Mouse (Mus musculus): Measurements from ENCODE around the gene Syt1. TPM values are rescaled to one million over a fixed set of nuclear protein-coding genes. Genes with fewer than 3 reads are reported as not detected.

Gene Syt1
- total and polyA plus RNA-seq, 3 experiments, result 0.31 to 0.50 TPM; not detected in 1

DNA sequence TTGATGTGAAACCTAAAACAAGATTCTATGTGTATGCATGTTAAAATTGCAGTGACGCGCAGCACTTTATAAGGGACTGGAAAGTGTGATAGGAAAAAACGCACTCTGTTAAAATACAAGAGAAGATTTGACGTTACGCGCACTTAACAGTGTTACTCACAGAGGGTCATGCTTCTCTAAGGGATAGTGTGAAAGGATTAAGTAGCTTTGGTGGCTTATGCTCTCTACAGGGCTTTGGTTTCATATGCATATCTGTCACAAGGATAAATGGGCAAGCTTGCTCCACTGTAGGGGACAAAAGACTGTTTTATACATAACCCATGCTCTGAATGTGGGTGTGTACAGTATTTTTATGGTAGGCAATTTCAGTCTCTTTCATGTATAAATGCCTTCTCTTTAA is 178.5 kb downstream of the Syt1 start:
- 84% methylated on average over 6 of the region's 6 CpGs for WGBS
- no peak for TF ChIP-seq POLR2A (IDR thresholded peaks at IDR 0.05; ENCODE audit: insufficient read depth, low read depth, low read length)
- TF ChIP-seq EP300 (IDR thresholded peaks at IDR 0.05; ENCODE audit: insufficient read depth, low read depth, low read length), result no peak
- no peak for TF ChIP-seq CTCF (IDR thresholded peaks at IDR 0.05)
- Histone ChIP-seq H3K79me2 (replicated peaks; ENCODE audit: control insufficient read depth, insufficient read depth, low read length) (no peaks in the 10 kb centered on the region), H3K9ac (ENCODE audit: low read depth, low read length) (no peak overlapping the region), H3K4me1 (ENCODE audit: control insufficient read depth, insufficient read depth, low read length) (no peaks in the 10 kb centered on the region), H3K27ac (no peak overlapping the region), H3K27me3 (ENCODE audit: control insufficient read depth, insufficient read depth, low read length) (no peaks in the 10 kb centered on the region), H3K36me3 (ENCODE audit: control insufficient read depth, insufficient read depth, low read length) (no peaks in the 10 kb centered on the region), H3K4me3 (no peak overlapping the region)
- intact Hi-C loops (cut with DNase I), result no loop called here
- no peak for DNase-seq

DNA sequence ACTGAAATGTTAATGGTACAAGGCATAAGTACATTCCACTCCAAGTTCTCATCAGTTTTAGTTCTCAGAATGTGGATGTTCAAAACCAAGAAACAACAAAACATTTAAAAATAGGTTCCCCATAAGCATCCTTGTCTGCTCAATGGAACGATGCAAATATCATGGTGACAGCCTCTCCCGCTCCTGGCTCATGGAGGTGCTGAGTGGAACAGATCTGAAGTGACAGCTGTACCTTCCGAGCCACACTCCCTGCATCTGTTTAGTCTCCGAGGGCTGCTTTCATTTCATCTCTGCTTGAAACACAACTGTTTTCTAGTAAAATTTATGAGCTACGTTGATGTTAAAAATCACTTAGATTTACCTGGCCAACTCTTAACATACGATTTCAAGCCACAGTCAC is 179.0 kb downstream of the Syt1 start:
- H3K79me2 ChIP-seq (replicated peaks; ENCODE audit: control insufficient read depth, insufficient read depth, low read length), result no peaks in the 10 kb centered on the region
- no peak for DNase-seq
- intact Hi-C loops (cut with DNase I), result no loop called here
- no peaks in the 10 kb centered on the region for H3K4me1 ChIP-seq (ENCODE audit: control insufficient read depth, insufficient read depth, low read length)
- H3K9ac ChIP-seq (ENCODE audit: low read depth, low read length), result no peak overlapping the region
- no peak overlapping the region for H3K4me3 ChIP-seq
- no peaks in the 10 kb centered on the region for H3K36me3 ChIP-seq (ENCODE audit: control insufficient read depth, insufficient read depth, low read length)
- WGBS, result 57% methylated on average over 6 of the region's 6 CpGs
- H3K27ac ChIP-seq, result no peak overlapping the region
- H3K27me3 ChIP-seq (ENCODE audit: control insufficient read depth, insufficient read depth, low read length), result no peaks in the 10 kb centered on the region
- TF ChIP-seq EP300 (IDR thresholded peaks at IDR 0.05; ENCODE audit: insufficient read depth, low read depth, low read length), result no peak
- TF ChIP-seq CTCF (IDR thresholded peaks at IDR 0.05), result no peak
- TF ChIP-seq POLR2A (IDR thresholded peaks at IDR 0.05; ENCODE audit: insufficient read depth, low read depth, low read length), result no peak

DNA sequence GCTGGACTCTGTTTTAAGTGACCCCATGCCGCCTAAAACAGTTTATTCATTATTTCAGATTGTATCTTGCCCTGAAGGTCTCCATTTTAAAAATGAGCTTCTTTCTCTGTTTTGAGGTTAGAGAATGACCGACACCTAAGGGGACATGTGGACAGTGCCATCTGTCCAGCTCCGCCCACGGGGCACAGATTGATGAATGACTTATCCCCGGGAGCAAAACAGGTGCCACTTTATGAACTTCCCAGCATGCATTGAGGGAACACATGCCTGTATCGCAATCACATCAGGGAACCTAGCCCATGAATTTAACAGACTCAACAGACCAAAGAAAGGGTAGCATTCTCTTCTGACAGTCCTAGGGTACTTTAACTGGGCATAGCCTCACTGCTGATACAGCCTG is 188.5 kb downstream of the Syt1 start:
- WGBS, result 91% methylated on average over 6 of the region's 6 CpGs
- intact Hi-C loops (cut with DNase I), result no loop called here

DNA sequence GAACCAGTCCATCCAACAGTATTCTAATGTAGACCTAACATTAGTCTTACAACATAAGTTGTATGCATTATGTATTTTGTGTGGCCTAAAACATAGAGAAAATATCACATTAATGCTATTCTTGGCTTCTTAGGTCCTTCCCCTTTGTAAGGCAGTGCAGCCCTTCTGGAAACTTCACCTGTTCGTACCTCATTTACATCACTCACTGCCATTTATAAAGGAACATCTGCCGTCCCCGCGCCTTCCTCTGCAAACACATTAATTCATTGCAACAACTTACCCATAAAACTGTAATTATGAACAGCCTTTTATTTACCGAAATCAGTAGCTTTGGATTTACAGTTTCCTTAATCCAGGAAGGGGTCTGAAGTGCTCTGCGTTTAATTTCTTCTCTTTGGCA is 195.4 kb downstream of the Syt1 start:
- 91% methylated on average over 6 of the region's 6 CpGs for WGBS

More for the DNA sequence above, 188.5 kb downstream of the Syt1 start:
- TF ChIP-seq POLR2A (IDR thresholded peaks at IDR 0.05; ENCODE audit: insufficient read depth, low read depth, low read length) (no peak), CTCF (IDR thresholded peaks at IDR 0.05) (no peak), EP300 (IDR thresholded peaks at IDR 0.05; ENCODE audit: insufficient read depth, low read depth, low read length) (no peak)
- Histone ChIP-seq H3K4me1 (ENCODE audit: control insufficient read depth, insufficient read depth, low read length) (no peaks in the 10 kb centered on the region), H3K36me3 (ENCODE audit: control insufficient read depth, insufficient read depth, low read length) (no peaks in the 10 kb centered on the region), H3K79me2 (replicated peaks; ENCODE audit: control insufficient read depth, insufficient read depth, low read length) (no peaks in the 10 kb centered on the region), H3K27ac (no peak overlapping the region), H3K4me3 (no peak overlapping the region), H3K9ac (ENCODE audit: low read depth, low read length) (no peak overlapping the region), H3K27me3 (ENCODE audit: control insufficient read depth, insufficient read depth, low read length) (no peaks in the 10 kb centered on the region)
- no peak for DNase-seq

DNA sequence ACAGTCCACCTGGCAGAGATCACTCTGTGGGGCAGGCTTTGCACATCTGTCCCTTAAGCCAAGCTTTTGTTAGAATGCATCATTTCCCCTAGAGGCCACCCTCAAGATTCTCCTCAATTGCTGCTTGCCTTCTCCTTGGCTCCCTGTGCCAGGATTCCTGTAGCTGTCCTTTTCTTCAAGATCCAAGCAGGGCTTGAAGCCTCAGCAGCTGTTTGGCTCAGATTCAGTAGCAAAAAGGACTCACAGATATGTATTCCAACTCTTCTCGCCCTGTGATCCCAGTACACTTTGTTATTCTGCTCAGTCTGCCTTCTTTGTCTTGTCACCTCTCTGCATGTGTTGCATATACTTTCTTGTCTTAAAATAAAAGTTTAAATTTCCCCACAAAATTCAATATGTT is 206.4 kb downstream of the Syt1 start:
- WGBS, result 45% methylated on average over 1 of the region's 1 CpGs

More for the DNA sequence above, 195.4 kb downstream of the Syt1 start:
- no peaks in the 10 kb centered on the region for H3K36me3 ChIP-seq (ENCODE audit: control insufficient read depth, insufficient read depth, low read length)
- TF ChIP-seq CTCF (IDR thresholded peaks at IDR 0.05) (no peak), POLR2A (IDR thresholded peaks at IDR 0.05; ENCODE audit: insufficient read depth, low read depth, low read length) (no peak), EP300 (IDR thresholded peaks at IDR 0.05; ENCODE audit: insufficient read depth, low read depth, low read length) (no peak)
- H3K27ac ChIP-seq, result no peak overlapping the region
- no peaks in the 10 kb centered on the region for H3K27me3 ChIP-seq (ENCODE audit: control insufficient read depth, insufficient read depth, low read length)
- H3K4me3 ChIP-seq, result no peak overlapping the region
- intact Hi-C loops (cut with DNase I), result no loop called here
- no peak overlapping the region for H3K9ac ChIP-seq (ENCODE audit: low read depth, low read length)
- H3K4me1 ChIP-seq (ENCODE audit: control insufficient read depth, insufficient read depth, low read length), result no peaks in the 10 kb centered on the region
- H3K79me2 ChIP-seq (replicated peaks; ENCODE audit: control insufficient read depth, insufficient read depth, low read length), result no peaks in the 10 kb centered on the region
- no peak for DNase-seq

DNA sequence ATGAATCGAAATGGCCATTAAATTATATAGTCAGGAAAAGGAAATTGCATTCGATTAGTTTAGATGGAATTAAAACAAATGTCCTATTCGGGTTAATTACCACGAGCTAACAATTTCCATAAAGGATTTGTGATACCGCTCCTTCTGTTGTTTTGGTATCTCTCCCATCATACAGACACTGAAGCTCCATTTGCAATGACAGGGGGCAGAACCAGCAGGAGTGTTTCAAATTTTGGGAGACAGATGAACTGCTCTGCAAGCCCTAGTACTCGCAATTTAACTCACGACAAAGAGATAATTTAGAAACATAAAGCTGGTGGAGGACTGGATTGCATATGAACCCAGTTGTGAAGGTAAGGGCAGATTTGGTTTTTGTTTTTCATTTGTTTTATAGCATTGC is 210.0 kb downstream of the Syt1 start:
- H3K27me3 ChIP-seq (ENCODE audit: control insufficient read depth, insufficient read depth, low read length), result no peaks in the 10 kb centered on the region
- no peak for TF ChIP-seq CTCF (IDR thresholded peaks at IDR 0.05)
- no peak for TF ChIP-seq EP300 (IDR thresholded peaks at IDR 0.05; ENCODE audit: insufficient read depth, low read depth, low read length)
- no peak for TF ChIP-seq POLR2A (IDR thresholded peaks at IDR 0.05; ENCODE audit: insufficient read depth, low read depth, low read length)
- no peaks in the 10 kb centered on the region for H3K36me3 ChIP-seq (ENCODE audit: control insufficient read depth, insufficient read depth, low read length)
- no peak overlapping the region for H3K9ac ChIP-seq (ENCODE audit: low read depth, low read length)
- no peaks in the 10 kb centered on the region for H3K79me2 ChIP-seq (replicated peaks; ENCODE audit: control insufficient read depth, insufficient read depth, low read length)
- H3K4me3 ChIP-seq, result no peak overlapping the region
- H3K4me1 ChIP-seq (ENCODE audit: control insufficient read depth, insufficient read depth, low read length), result no peaks in the 10 kb centered on the region
- intact Hi-C loops (cut with DNase I), result no loop called here
- no peak overlapping the region for H3K27ac ChIP-seq
- no peak for DNase-seq
- whole genome bisulfite sequencing, result 83% methylated on average over 7 of the region's 7 CpGs

More for the DNA sequence above, 206.4 kb downstream of the Syt1 start:
- no peak overlapping the region for H3K27ac ChIP-seq
- DNase-seq, result peak in 1 of 2 experiments; percentile 2
- H3K4me1 ChIP-seq (ENCODE audit: control insufficient read depth, insufficient read depth, low read length), result no peaks in the 10 kb centered on the region
- H3K4me3 ChIP-seq, result no peak overlapping the region
- no peaks in the 10 kb centered on the region for H3K27me3 ChIP-seq (ENCODE audit: control insufficient read depth, insufficient read depth, low read length)
- intact Hi-C loops (cut with DNase I), result no loop called here
- H3K79me2 ChIP-seq (replicated peaks; ENCODE audit: control insufficient read depth, insufficient read depth, low read length), result no peaks in the 10 kb centered on the region
- no peaks in the 10 kb centered on the region for H3K36me3 ChIP-seq (ENCODE audit: control insufficient read depth, insufficient read depth, low read length)
- no peak for TF ChIP-seq POLR2A (IDR thresholded peaks at IDR 0.05; ENCODE audit: insufficient read depth, low read depth, low read length)
- no peak for TF ChIP-seq CTCF (IDR thresholded peaks at IDR 0.05)
- TF ChIP-seq EP300 (IDR thresholded peaks at IDR 0.05; ENCODE audit: insufficient read depth, low read depth, low read length), result no peak
- no peak overlapping the region for H3K9ac ChIP-seq (ENCODE audit: low read depth, low read length)
